Mouse (Mus musculus): Measurements from ENCODE around the gene Zfand3. TPM values are rescaled to one million over a fixed set of nuclear protein-coding genes. Genes with fewer than 3 reads are reported as not detected.

Gene Zfand3
- polyA plus RNA-seq, 1 experiment = 69.3 TPM

DNA sequence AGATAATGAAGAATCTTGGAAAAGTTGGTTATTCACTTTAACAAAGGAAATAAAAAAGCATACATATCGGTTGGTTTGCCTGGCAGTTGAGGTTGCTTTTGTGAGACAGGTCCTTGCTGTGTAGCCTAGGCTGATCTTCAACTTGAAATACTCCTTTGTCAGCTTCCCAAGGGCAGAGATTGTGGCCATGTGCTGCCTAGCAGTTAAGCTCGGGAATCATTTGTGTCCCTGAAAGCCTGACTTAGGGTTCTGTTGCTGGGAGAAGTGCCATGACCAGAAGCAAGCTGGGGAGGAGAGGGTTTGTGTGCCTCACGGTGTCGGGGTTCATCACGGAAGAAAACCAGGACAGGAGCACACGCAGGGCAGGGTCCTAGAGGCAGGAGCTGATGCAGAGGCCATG lies 143.8 kb downstream of the Zfand3 start:
- no peak overlapping the region for H3K9ac ChIP-seq (ENCODE audit: low read depth, poor library complexity, severe bottlenecking)
- no peak overlapping the region for H3K27ac ChIP-seq (ENCODE audit: insufficient read depth, low read length)
- TF ChIP-seq EP300 (IDR thresholded peaks at IDR 0.05; ENCODE audit: insufficient read depth, low read depth, low read length) (no peak), POLR2A (IDR thresholded peaks at IDR 0.05; ENCODE audit: insufficient read depth, low read length) (no peak), CTCF (IDR thresholded peaks at IDR 0.05; ENCODE audit: low read depth, low read length) (no peak)
- H3K4me3 ChIP-seq (ENCODE audit: low read depth, low read length) = no peak overlapping the region
- H3K9me3 ChIP-seq (replicated peaks; ENCODE audit: control insufficient read depth, insufficient read depth, low read length, poor library complexity, severe bottlenecking) = no peaks in the 10 kb centered on the region
- H3K36me3 ChIP-seq (ENCODE audit: control insufficient read depth, insufficient read depth, low read length, poor library complexity, severe bottlenecking) = no peaks in the 10 kb centered on the region
- no peaks in the 10 kb centered on the region for H3K27me3 ChIP-seq (ENCODE audit: control insufficient read depth, insufficient read depth, low read length, poor library complexity, severe bottlenecking)
- no peaks in the 10 kb centered on the region for H3K4me1 ChIP-seq (ENCODE audit: control insufficient read depth, insufficient read depth, low read length)

DNA sequence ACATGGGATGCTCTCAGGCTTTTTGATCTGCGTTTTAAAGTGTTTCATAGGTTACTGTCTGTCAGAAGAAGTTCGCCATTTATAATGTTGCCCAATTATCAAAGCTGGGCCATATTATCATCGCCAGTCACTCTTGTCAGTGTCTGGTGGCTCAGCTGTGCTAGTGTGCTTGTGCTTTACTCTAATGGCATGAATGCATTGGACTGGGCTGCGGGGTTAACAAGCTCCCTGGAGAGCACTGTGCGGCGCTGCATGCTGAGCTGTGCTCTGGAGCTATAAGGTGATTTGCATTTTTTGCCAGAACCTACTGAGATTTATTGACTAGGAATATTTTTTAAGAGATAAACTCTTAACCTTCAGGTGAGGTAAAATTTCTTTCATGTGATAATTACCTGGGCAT lies 145.4 kb downstream of the Zfand3 start:
- Histone ChIP-seq H3K4me1 (ENCODE audit: control insufficient read depth, insufficient read depth, low read length) (no peaks in the 10 kb centered on the region), H3K27ac (ENCODE audit: insufficient read depth, low read length) (no peak overlapping the region), H3K9me3 (replicated peaks; ENCODE audit: control insufficient read depth, insufficient read depth, low read length, poor library complexity, severe bottlenecking) (no peaks in the 10 kb centered on the region), H3K9ac (ENCODE audit: low read depth, poor library complexity, severe bottlenecking) (no peak overlapping the region), H3K36me3 (ENCODE audit: control insufficient read depth, insufficient read depth, low read length, poor library complexity, severe bottlenecking) (no peaks in the 10 kb centered on the region), H3K27me3 (ENCODE audit: control insufficient read depth, insufficient read depth, low read length, poor library complexity, severe bottlenecking) (no peaks in the 10 kb centered on the region), H3K4me3 (ENCODE audit: low read depth, low read length) (no peak overlapping the region)
- TF ChIP-seq POLR2A (IDR thresholded peaks at IDR 0.05; ENCODE audit: insufficient read depth, low read length) (no peak), EP300 (IDR thresholded peaks at IDR 0.05; ENCODE audit: insufficient read depth, low read depth, low read length) (no peak), CTCF (IDR thresholded peaks at IDR 0.05; ENCODE audit: low read depth, low read length) (no peak)

DNA sequence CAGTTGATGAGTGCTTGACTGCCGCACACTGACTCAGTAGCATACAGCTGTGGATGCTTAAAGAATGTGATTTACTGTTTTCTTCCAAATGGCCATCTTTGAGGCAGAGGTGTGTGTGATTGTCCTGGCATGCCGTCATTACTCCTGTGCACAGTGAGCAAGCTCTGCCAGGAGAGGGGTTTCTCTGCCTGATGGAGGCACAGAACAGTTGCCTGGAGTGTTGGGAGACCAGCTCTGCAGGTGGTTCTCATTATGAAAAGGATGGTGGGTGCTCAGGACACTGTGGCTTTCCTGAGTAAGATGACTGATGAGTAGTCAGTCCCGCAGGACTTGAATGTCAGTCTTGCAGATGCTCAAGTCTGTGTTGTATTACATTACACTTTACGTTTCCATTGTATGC lies 149.6 kb downstream of the Zfand3 start:
- Histone ChIP-seq H3K9ac (ENCODE audit: low read depth, poor library complexity, severe bottlenecking) (no peak overlapping the region), H3K27ac (ENCODE audit: insufficient read depth, low read length) (no peak overlapping the region), H3K4me1 (ENCODE audit: control insufficient read depth, insufficient read depth, low read length) (no peaks in the 10 kb centered on the region), H3K36me3 (ENCODE audit: control insufficient read depth, insufficient read depth, low read length, poor library complexity, severe bottlenecking) (no peaks in the 10 kb centered on the region), H3K27me3 (ENCODE audit: control insufficient read depth, insufficient read depth, low read length, poor library complexity, severe bottlenecking) (no peaks in the 10 kb centered on the region), H3K9me3 (replicated peaks; ENCODE audit: control insufficient read depth, insufficient read depth, low read length, poor library complexity, severe bottlenecking) (no peaks in the 10 kb centered on the region), H3K4me3 (ENCODE audit: low read depth, low read length) (no peak overlapping the region)
- TF ChIP-seq EP300 (IDR thresholded peaks at IDR 0.05; ENCODE audit: insufficient read depth, low read depth, low read length) (no peak), POLR2A (IDR thresholded peaks at IDR 0.05; ENCODE audit: insufficient read depth, low read length) (no peak), CTCF (IDR thresholded peaks at IDR 0.05; ENCODE audit: low read depth, low read length) (no peak)

DNA sequence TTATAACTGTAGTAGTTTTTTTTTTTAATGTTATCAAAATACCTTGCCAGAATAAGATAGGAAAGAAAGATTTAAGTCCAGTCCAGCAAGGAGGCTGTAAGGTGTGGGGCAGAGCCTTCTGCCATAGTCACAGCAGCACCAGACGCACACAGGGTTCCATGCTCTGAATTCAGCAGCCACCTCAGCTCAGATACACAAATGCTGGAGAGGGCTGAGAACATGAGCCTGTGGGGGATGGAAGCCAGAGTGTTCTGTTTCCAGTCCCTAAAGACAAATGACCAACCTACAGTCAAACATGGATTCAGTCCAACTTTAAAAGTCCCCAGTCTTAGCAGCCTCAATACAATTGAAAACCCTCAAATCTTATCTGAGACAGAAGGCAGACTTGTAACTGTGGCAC lies 150.3 kb downstream of the Zfand3 start:
- no peak overlapping the region for H3K4me3 ChIP-seq (ENCODE audit: low read depth, low read length)
- no peaks in the 10 kb centered on the region for H3K27me3 ChIP-seq (ENCODE audit: control insufficient read depth, insufficient read depth, low read length, poor library complexity, severe bottlenecking)
- TF ChIP-seq CTCF (IDR thresholded peaks at IDR 0.05; ENCODE audit: low read depth, low read length) (no peak), EP300 (IDR thresholded peaks at IDR 0.05; ENCODE audit: insufficient read depth, low read depth, low read length) (no peak), POLR2A (IDR thresholded peaks at IDR 0.05; ENCODE audit: insufficient read depth, low read length) (no peak)
- H3K9ac ChIP-seq (ENCODE audit: low read depth, poor library complexity, severe bottlenecking) = no peak overlapping the region
- no peaks in the 10 kb centered on the region for H3K9me3 ChIP-seq (replicated peaks; ENCODE audit: control insufficient read depth, insufficient read depth, low read length, poor library complexity, severe bottlenecking)
- H3K27ac ChIP-seq (ENCODE audit: insufficient read depth, low read length) = no peak overlapping the region
- H3K36me3 ChIP-seq (ENCODE audit: control insufficient read depth, insufficient read depth, low read length, poor library complexity, severe bottlenecking) = no peaks in the 10 kb centered on the region
- no peaks in the 10 kb centered on the region for H3K4me1 ChIP-seq (ENCODE audit: control insufficient read depth, insufficient read depth, low read length)

DNA sequence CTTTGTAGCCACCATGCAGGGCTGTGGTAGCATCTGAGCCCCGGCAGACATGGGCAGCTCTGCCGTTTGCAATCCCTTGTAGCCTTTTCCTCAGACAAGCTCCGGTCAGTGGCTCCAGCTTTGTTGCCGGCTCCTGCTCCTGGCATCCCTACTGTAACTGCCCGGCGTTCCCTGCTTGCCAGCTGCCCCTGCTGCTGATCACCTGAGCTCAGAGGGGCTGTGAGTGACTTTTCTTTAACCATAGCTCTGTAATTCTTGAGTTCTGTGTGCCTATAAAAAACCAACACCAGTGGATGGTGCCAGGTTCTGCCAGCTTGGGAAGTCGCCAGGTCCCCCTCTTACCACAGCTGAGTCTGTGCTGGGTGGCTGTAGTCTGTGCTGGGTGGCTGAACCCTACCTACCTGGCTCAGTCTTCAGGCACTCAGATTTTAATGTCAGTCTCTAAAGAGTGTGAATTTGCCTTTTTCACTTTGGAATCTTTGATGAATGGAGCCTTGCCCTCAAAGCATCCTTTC lies 150.9 kb downstream of the Zfand3 start:
- Histone ChIP-seq H3K27me3 (ENCODE audit: control insufficient read depth, insufficient read depth, low read length, poor library complexity, severe bottlenecking) (no peaks in the 10 kb centered on the region), H3K4me1 (ENCODE audit: control insufficient read depth, insufficient read depth, low read length) (no peaks in the 10 kb centered on the region), H3K27ac (ENCODE audit: insufficient read depth, low read length) (no peak overlapping the region), H3K4me3 (ENCODE audit: low read depth, low read length) (no peak overlapping the region), H3K9ac (ENCODE audit: low read depth, poor library complexity, severe bottlenecking) (no peak overlapping the region), H3K9me3 (replicated peaks; ENCODE audit: control insufficient read depth, insufficient read depth, low read length, poor library complexity, severe bottlenecking) (no peaks in the 10 kb centered on the region), H3K36me3 (ENCODE audit: control insufficient read depth, insufficient read depth, low read length, poor library complexity, severe bottlenecking) (no peaks in the 10 kb centered on the region)
- no peak for TF ChIP-seq EP300 (IDR thresholded peaks at IDR 0.05; ENCODE audit: insufficient read depth, low read depth, low read length)
- TF ChIP-seq POLR2A (IDR thresholded peaks at IDR 0.05; ENCODE audit: insufficient read depth, low read length) = no peak
- TF ChIP-seq CTCF (IDR thresholded peaks at IDR 0.05; ENCODE audit: low read depth, low read length) = no peak

DNA sequence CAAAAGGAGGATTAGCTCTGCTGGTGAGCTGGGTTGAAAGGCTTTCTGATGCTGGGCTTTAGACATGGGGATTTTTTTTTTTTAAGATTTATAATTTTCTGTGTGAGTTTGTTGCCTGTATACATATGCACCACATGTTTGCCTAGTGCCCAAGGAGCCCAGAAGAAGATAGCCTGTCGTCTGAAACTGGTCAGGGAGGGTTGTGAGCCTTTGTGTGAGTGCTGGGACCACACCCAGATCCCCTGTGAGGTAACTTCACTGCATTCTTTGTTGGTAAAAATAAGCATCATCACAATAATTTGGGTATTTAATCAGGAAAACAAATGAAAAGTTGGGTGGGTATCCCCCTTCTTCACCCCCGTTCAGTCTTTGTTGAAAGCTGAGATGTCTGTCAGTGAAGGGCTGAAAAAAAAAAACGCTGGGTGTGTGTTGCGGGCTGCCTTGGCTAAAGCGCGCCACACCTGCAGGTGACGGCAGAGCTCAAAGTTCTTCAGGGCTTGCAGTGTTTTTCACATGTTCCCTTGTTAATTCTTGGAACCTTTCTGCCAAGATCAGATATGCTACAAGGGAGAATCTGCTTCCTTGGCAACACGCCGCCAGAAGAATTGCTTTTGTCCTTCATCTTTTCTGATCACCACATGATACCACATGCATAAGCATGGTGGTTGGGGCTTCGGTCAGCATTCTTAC lies 154.0 kb downstream of the Zfand3 start:
- Histone ChIP-seq H3K36me3 (ENCODE audit: control insufficient read depth, insufficient read depth, low read length, poor library complexity, severe bottlenecking) (no peaks in the 10 kb centered on the region), H3K4me3 (ENCODE audit: low read depth, low read length) (no peak overlapping the region), H3K27me3 (ENCODE audit: control insufficient read depth, insufficient read depth, low read length, poor library complexity, severe bottlenecking) (no peaks in the 10 kb centered on the region), H3K9ac (ENCODE audit: low read depth, poor library complexity, severe bottlenecking) (no peak overlapping the region), H3K4me1 (ENCODE audit: control insufficient read depth, insufficient read depth, low read length) (no peaks in the 10 kb centered on the region), H3K27ac (ENCODE audit: insufficient read depth, low read length) (no peak overlapping the region), H3K9me3 (replicated peaks; ENCODE audit: control insufficient read depth, insufficient read depth, low read length, poor library complexity, severe bottlenecking) (no peaks in the 10 kb centered on the region)
- TF ChIP-seq EP300 (IDR thresholded peaks at IDR 0.05; ENCODE audit: insufficient read depth, low read depth, low read length) = no peak
- no peak for TF ChIP-seq POLR2A (IDR thresholded peaks at IDR 0.05; ENCODE audit: insufficient read depth, low read length)
- no peak for TF ChIP-seq CTCF (IDR thresholded peaks at IDR 0.05; ENCODE audit: low read depth, low read length)

All from ES-Bruce4 (cell line).